ENCODE assay signal across 8 mouse cellular contexts in genomic region chr1:92212003-92212750, GRCm38 (mm10). TPM values are rescaled to one million over a fixed set of nuclear protein-coding genes. Genes with fewer than 3 reads are reported as not detected.
DNase-seq lines count a peak whose midpoint lies in the region; ATAC-seq and TF ChIP-seq lines count a peak whose summit lies in the region.

No protein-coding gene starts in this region.

- TF ChIP-seq CTCF in intestine, postnatal 0 days (IDR thresholded peaks at IDR 0.05; ENCODE audit: low read depth): no peak

- H3K27ac ChIP-seq in heart, embryonic 15.5 days: peak overlapping the region; percentile 75
- peak overlapping the region; percentile 45 for H3K27ac ChIP-seq in midbrain, embryonic 14.5 days (replicated peaks; ENCODE audit: low read depth, low read length)
- H3K27ac ChIP-seq in intestine, postnatal 0 days (ENCODE audit: low read depth, low read length): no peak overlapping the region

- H3K4me3 ChIP-seq in heart, embryonic 15.5 days: no peak overlapping the region
- H3K4me3 ChIP-seq in midbrain, embryonic 14.5 days (replicated peaks; ENCODE audit: low read depth, low read length): no peak overlapping the region
- H3K4me3 ChIP-seq in intestine, postnatal 0 days (ENCODE audit: low read depth, low read length): no peak overlapping the region

- H3K9me3 ChIP-seq in heart, embryonic 15.5 days (replicated peaks): no peaks in the 10 kb centered on the region
- H3K9me3 ChIP-seq in midbrain, embryonic 14.5 days (ENCODE audit: control insufficient read depth, low read length): peaks cover 2% of the 10 kb centered on the region; the same call in 1 of the 2 replicates
- no peaks in the 10 kb centered on the region for H3K9me3 ChIP-seq in intestine, postnatal 0 days (ENCODE audit: control insufficient read depth)

- H3K4me2 ChIP-seq in heart, embryonic 15.5 days: peak overlapping the region; percentile 14; the same call in 1 of the 2 replicates
- H3K4me2 ChIP-seq in midbrain, embryonic 14.5 days (ENCODE audit: low read length): no peak overlapping the region
- H3K4me2 ChIP-seq in intestine, postnatal 0 days (replicated peaks; ENCODE audit: low read depth): no peak overlapping the region

- ATAC-seq in heart, embryonic 15.5 days (replicated peaks; ENCODE audit: insufficient number of reproducible peaks, insufficient read depth, low FRiP score, low read depth): peak; percentile 67
- ATAC-seq in midbrain, embryonic 14.5 days (ENCODE audit: low FRiP score, low TSS enrichment): peak; percentile 58; the same call in 1 of the 2 replicates
- ATAC-seq in intestine, postnatal 0 days: no peak

- H3K36me3 ChIP-seq in heart, embryonic 15.5 days: no peaks in the 10 kb centered on the region
- H3K36me3 ChIP-seq in midbrain, embryonic 14.5 days (ENCODE audit: control insufficient read depth, insufficient read depth, low read length): no peaks in the 10 kb centered on the region
- H3K36me3 ChIP-seq in intestine, postnatal 0 days (ENCODE audit: control insufficient read depth, insufficient read depth): no peaks in the 10 kb centered on the region

- H3K4me1 ChIP-seq in heart, embryonic 15.5 days (replicated peaks): peaks cover 29% of the 10 kb centered on the region
- peaks cover 23% of the 10 kb centered on the region for H3K4me1 ChIP-seq in midbrain, embryonic 14.5 days (ENCODE audit: control insufficient read depth, insufficient read depth, low read length)
- H3K4me1 ChIP-seq in intestine, postnatal 0 days (replicated peaks; ENCODE audit: control insufficient read depth, insufficient read depth, low read length): no peaks in the 10 kb centered on the region

- DNase-seq in kidney, postnatal 10 days: peak; percentile 15
- DNase-seq in kidney, adult 11 months: no peak
- DNase-seq in embryo, embryonic 11 days: peak; percentile 64
- peak; percentile 68 for DNase-seq in midbrain, embryonic 14.5 days
- no peak for DNase-seq in spleen, postnatal 36 days (ENCODE audit: low spot score in 2 of 2)
- DNase-seq in urinary bladder, adult 18-20 months (ENCODE audit: low spot score in 2 of 2): no peak

- 0 out of 2 replicates have a peak, but pooled peaks cover 3% of the 10 kb centered on the region for H3K27me3 ChIP-seq in heart, embryonic 15.5 days
- H3K27me3 ChIP-seq in midbrain, embryonic 14.5 days (ENCODE audit: control insufficient read depth, insufficient read depth, low read length): no peaks in the 10 kb centered on the region; the same call in 1 of the 2 replicates
- H3K27me3 ChIP-seq in intestine, postnatal 0 days (replicated peaks; ENCODE audit: control insufficient read depth, insufficient read depth, low read length): no peaks in the 10 kb centered on the region

- 30% methylated on average over 13 of the region's 13 CpGs for WGBS in heart, embryonic 15.5 days
- 28% methylated on average over 13 of the region's 13 CpGs for WGBS in midbrain, embryonic 14.5 days
- 55% methylated on average over 13 of the region's 13 CpGs for WGBS in intestine, postnatal 0 days

- no peak overlapping the region for H3K9ac ChIP-seq in heart, embryonic 15.5 days
- no peak overlapping the region for H3K9ac ChIP-seq in midbrain, embryonic 14.5 days (replicated peaks; ENCODE audit: low read length)
- H3K9ac ChIP-seq in intestine, postnatal 0 days (ENCODE audit: low read depth, low read length): no peak overlapping the region

RNA-seq across cellular contexts. Expression of gene Hdac4, which starts 16.7 kb away (rescaled TPM):
- 10.5 and 18.7 TPM in 2 replicates for polyA plus RNA-seq in heart, embryonic 15.5 days (2015; fragmentation: Nextera tagmentation; extraction: Ambion mirVana)
- 22.7 and 27.0 TPM in 2 replicates for polyA plus RNA-seq in midbrain, embryonic 14.5 days (2014; fragmentation: Nextera tagmentation; extraction: Ambion mirVana)
- polyA plus RNA-seq in intestine, postnatal 0 days (2015; fragmentation: Nextera tagmentation; extraction: Ambion mirVana): 6.7 and 7.1 TPM in 2 replicates

Comparison
In these comparisons a context has a peak if more than half of its experiments do, and no peak if none do; other contexts are left out.
1. DNase-seq: peak in kidney, postnatal 10 days (single experiment), embryo, embryonic 11 days (single experiment) and midbrain, embryonic 14.5 days (single experiment); none in kidney, adult 11 months (single experiment), spleen, postnatal 36 days (0 of 2) and urinary bladder, adult 18-20 months (0 of 2).